Mouse (Mus musculus) MEL (cell line): Measurements from ENCODE around the gene D11Wsu47e. TPM values are rescaled to one million over a fixed set of nuclear protein-coding genes. Genes with fewer than 3 reads are reported as not detected.
A peak's percentile ranks its signal among the peaks of the same experiment; 100 is the strongest.

Experiments used
- DNase-seq: peaks from one replicate; pipeline ENCODE4 v3.0.0; 2011; ENCODE audit warnings: low read depth, low spot score
- H3K27ac ChIP-seq: 2 replicates; pipeline ENCODE4 v1.5.1; 2012; ENCODE audit warnings: low read depth, mild to moderate bottlenecking, control low read depth, low read length, moderate library complexity; ENCODE audit not compliant: control insufficient read depth
- H3K27me3 ChIP-seq, 2 experiments: fragments of 150-350 bp in 1 of 2; sonication (generic) in 1 of 2; 2 replicates each; pipeline ENCODE4 v1.6.1; 2012; ENCODE audit warnings: low read length in 2 of 2, mild to moderate bottlenecking in 2 of 2, improper control_type of control experiment in 1 of 2, moderate library complexity in 1 of 2; ENCODE audit not compliant: insufficient read depth in 2 of 2, control insufficient read depth in 1 of 2
- H3K36me3 ChIP-seq, 2 experiments: 2 replicates each; pipeline ENCODE4 v1.6.1; 2012 to 2014; ENCODE audit warnings: low read length in 2 of 2, improper control_type of control experiment in 1 of 2, inconsistent platforms in 1 of 2, mild to moderate bottlenecking in 1 of 2; ENCODE audit not compliant: insufficient read depth in 2 of 2, control insufficient read depth in 1 of 2
- H3K4me1 ChIP-seq, 2 experiments: fragments of 150-350 bp in 1 of 2; sonication (generic) in 1 of 2; 2 replicates each; pipeline ENCODE4 v1.6.1; 2012; ENCODE audit warnings: low read length in 2 of 2, improper control_type of control experiment in 1 of 2, mild to moderate bottlenecking in 1 of 2; ENCODE audit not compliant: insufficient read depth in 2 of 2, control insufficient read depth in 1 of 2
- H3K4me3 ChIP-seq, 2 experiments: fragments of 150-350 bp in 1 of 2; sonication (generic) in 1 of 2; 2 replicates each; pipeline ENCODE4 v1.5.1; 2012; ENCODE audit warnings: low read depth in 2 of 2, low read length in 2 of 2, mild to moderate bottlenecking in 2 of 2, moderate library complexity in 2 of 2, control low read depth in 1 of 2, improper control_type of control experiment in 1 of 2; ENCODE audit not compliant: control insufficient read depth in 1 of 2, insufficient read depth in 1 of 2
- H3K79me2 ChIP-seq: 2 replicates; pipeline ENCODE4 v1.6.1; 2012; ENCODE audit warnings: mild to moderate bottlenecking, low read length, moderate library complexity; ENCODE audit not compliant: control insufficient read depth, poor library complexity, insufficient read depth
- H3K9ac ChIP-seq: 2 replicates; pipeline ENCODE4 v1.6.1; 2012; ENCODE audit warnings: low read depth, mild to moderate bottlenecking, control low read depth, low read length, moderate library complexity; ENCODE audit not compliant: control insufficient read depth, poor library complexity, severe bottlenecking
- H3K9me3 ChIP-seq: fragments of 150-350 bp; sonication (generic); replicated peaks from 2 replicates; pipeline ENCODE4 v1.6.1; 2012; ENCODE audit warnings: mild to moderate bottlenecking, low read length, improper control_type of control experiment, moderate library complexity; ENCODE audit not compliant: insufficient read depth
- CHD1 ChIP-seq: IDR thresholded peaks from 2 replicates; pipeline ENCODE4 v1.6.1; 2012; ENCODE audit warnings: low read depth, mild to moderate bottlenecking, inconsistent platforms, low read length, improper control_type of control experiment
- CTCF ChIP-seq, 3 experiments: IDR thresholded peaks in 2 of 3; conservative IDR thresholded peaks in 1 of 3; 2 replicates each; pipeline ENCODE4 v1.5.1; 2011 to 2012; ENCODE audit warnings: low read length in 3 of 3, low read depth in 2 of 3, mild to moderate bottlenecking in 2 of 3, improper control_type of control experiment in 1 of 3, inconsistent platforms in 1 of 3, mixed read lengths in 1 of 3, moderate library complexity in 1 of 3; ENCODE audit not compliant: control insufficient read depth in 1 of 3, insufficient read depth in 1 of 3, poor library complexity in 1 of 3, severe bottlenecking in 1 of 3
- E2F4 ChIP-seq: IDR thresholded peaks from 2 replicates; pipeline ENCODE4 v1.6.1; 2011; ENCODE audit warnings: low read depth, low read length, improper control_type of control experiment, borderline replicate concordance
- ELF1 ChIP-seq: IDR thresholded peaks from 2 replicates; pipeline ENCODE4 v1.6.1; 2014; ENCODE audit warnings: low read depth, mild to moderate bottlenecking, inconsistent platforms, low read length, improper control_type of control experiment, moderate library complexity
- GABPA ChIP-seq: IDR thresholded peaks from 2 replicates; pipeline ENCODE4 v1.6.1; 2012; ENCODE audit warnings: low read depth, mild to moderate bottlenecking, inconsistent platforms, low read length, improper control_type of control experiment, moderate library complexity
- GATA1 ChIP-seq: IDR thresholded peaks from 2 replicates; pipeline ENCODE4 v1.6.1; 2011; ENCODE audit warnings: low read depth, low read length, improper control_type of control experiment
- MAFK ChIP-seq: IDR thresholded peaks from 2 replicates; pipeline ENCODE4 v1.6.1; 2011; ENCODE audit warnings: low read depth, mild to moderate bottlenecking, low read length, improper control_type of control experiment, borderline replicate concordance
- MAZ ChIP-seq: IDR thresholded peaks from 2 replicates; pipeline ENCODE4 v1.6.1; 2012; ENCODE audit warnings: low read depth, mild to moderate bottlenecking, inconsistent platforms, low read length, improper control_type of control experiment
- MXI1 ChIP-seq: IDR thresholded peaks from 2 replicates; pipeline ENCODE4 v1.6.1; 2011; ENCODE audit warnings: mild to moderate bottlenecking, low read depth, low read length, improper control_type of control experiment
- MYB ChIP-seq: IDR thresholded peaks from 2 replicates; pipeline ENCODE4 v1.6.1; 2011; ENCODE audit warnings: mild to moderate bottlenecking, low read depth, low read length, improper control_type of control experiment
- POLR2A ChIP-seq, 2 experiments: IDR thresholded peaks; 2 replicates each; pipeline ENCODE4 v1.6.1; 2011 to 2012; ENCODE audit warnings: low read length in 2 of 2, mild to moderate bottlenecking in 2 of 2, control low read depth in 1 of 2, improper control_type of control experiment in 1 of 2, low read depth in 1 of 2, moderate library complexity in 1 of 2; ENCODE audit not compliant: control insufficient read depth in 1 of 2, insufficient read depth in 1 of 2, poor library complexity in 1 of 2
- POLR2AphosphoS2 ChIP-seq: IDR thresholded peaks from 2 replicates; pipeline ENCODE4 v1.6.1; 2011; ENCODE audit warnings: low read length, improper control_type of control experiment
- RAD21 ChIP-seq: IDR thresholded peaks from 2 replicates; pipeline ENCODE4 v1.6.1; 2011; ENCODE audit warnings: mild to moderate bottlenecking, low read depth, low read length, improper control_type of control experiment
- RCOR1 ChIP-seq: IDR thresholded peaks from 2 replicates; pipeline ENCODE4 v1.6.1; 2012; ENCODE audit warnings: low read depth, mild to moderate bottlenecking, inconsistent platforms, low read length, improper control_type of control experiment
- SIN3A ChIP-seq: IDR thresholded peaks from 2 replicates; pipeline ENCODE4 v1.6.1; 2012; ENCODE audit warnings: low read length, improper control_type of control experiment, inconsistent platforms
- SMC3 ChIP-seq: IDR thresholded peaks from 2 replicates; pipeline ENCODE4 v1.6.1; 2011; ENCODE audit warnings: low read depth, low read length, improper control_type of control experiment
- TAL1 ChIP-seq: IDR thresholded peaks from 2 replicates; pipeline ENCODE4 v1.6.1; 2012; ENCODE audit warnings: mild to moderate bottlenecking, inconsistent platforms, low read length, moderate library complexity, mixed read lengths
- TBP ChIP-seq: IDR thresholded peaks from 2 replicates; pipeline ENCODE4 v1.8.0; 2011; ENCODE audit warnings: low read depth, low read length, improper control_type of control experiment
- TCF12 ChIP-seq: IDR thresholded peaks from 2 replicates; pipeline ENCODE4 v1.6.1; 2014; ENCODE audit warnings: low read depth, mild to moderate bottlenecking, inconsistent platforms, low read length, improper control_type of control experiment, moderate library complexity
- UBTF ChIP-seq: IDR thresholded peaks from 2 replicates; pipeline ENCODE4 v1.6.1; 2012; ENCODE audit warnings: low read depth, mild to moderate bottlenecking, inconsistent platforms, low read length, improper control_type of control experiment, moderate library complexity, borderline replicate concordance; ENCODE audit not compliant: insufficient read depth
- USF2 ChIP-seq, 2 experiments: IDR thresholded peaks; 2 replicates each; pipeline ENCODE4 v1.6.1; 2011 to 2012; ENCODE audit warnings: improper control_type of control experiment in 2 of 2, low read length in 2 of 2, borderline replicate concordance in 1 of 2, inconsistent platforms in 1 of 2, low read depth in 1 of 2, mild to moderate bottlenecking in 1 of 2; ENCODE audit not compliant: insufficient read depth in 1 of 2
- ZC3H11A ChIP-seq: IDR thresholded peaks from 2 replicates; pipeline ENCODE4 v1.6.1; 2012; ENCODE audit warnings: low read depth, mild to moderate bottlenecking, inconsistent platforms, low read length, improper control_type of control experiment
- polyA plus RNA-seq, 2 experiments: library from polyadenylated mRNA; stranded (reverse) in 1 of 2; unstranded in 1 of 2; fragments of >175 nt in 1 of 2; fragments of >200 nt in 1 of 2; gene quantifications; 2 replicates each; pipeline versions ENCODE4 v1.2.1 to v1.2.4; 2012; ENCODE audit warnings: low replicate concordance in 2 of 2, low read depth in 1 of 2; ENCODE audit not compliant: insufficient read length in 2 of 2, insufficient read depth in 1 of 2, missing spikeins in 1 of 2
- total RNA-seq: library from RNA; depleted of rRNA; stranded (reverse); fragments of 300-350 nt; gene quantifications from 2 replicates; pipeline ENCODE4 v1.2.3, GENCODE M21; 2012

The D11Wsu47e gene
- total and polyA plus RNA-seq, 3 experiments = 25.0 to 40.6 TPM; not detected in 1

DNA sequence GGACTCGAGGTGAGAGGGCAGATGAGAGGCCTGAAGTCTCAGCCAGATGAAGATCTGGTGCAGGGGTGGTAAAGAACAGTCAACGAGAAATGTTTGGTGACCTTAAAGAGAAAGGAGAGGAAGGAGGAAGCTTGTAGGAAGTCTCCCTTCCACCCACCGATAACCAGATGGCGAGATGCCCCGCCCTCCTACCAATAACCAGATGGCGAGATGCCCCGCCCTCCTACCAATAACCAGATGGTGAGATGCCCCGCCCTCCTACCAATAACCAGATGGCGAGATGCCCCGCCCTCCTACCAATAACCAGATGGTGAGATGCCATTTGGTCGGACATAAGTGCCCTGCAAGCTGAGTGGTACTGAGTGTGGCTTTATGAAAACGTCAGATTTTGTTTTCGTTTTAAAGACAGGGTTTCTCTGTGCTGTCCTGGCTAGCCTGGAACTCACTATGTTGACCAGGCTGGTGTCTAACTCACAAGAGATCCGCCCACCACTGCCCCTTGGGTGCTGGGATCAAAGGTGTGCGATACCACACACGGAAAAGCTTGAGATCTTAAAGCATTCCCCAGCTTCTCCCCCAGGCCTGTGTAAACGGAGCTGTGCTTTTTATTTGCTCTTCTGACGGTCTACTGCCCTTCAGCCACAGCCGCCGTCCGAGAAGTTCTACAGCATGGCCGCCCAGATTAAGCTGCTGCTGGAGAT lies 32.9 kb upstream of the D11Wsu47e start:
- no peak for TF ChIP-seq SIN3A
- TF ChIP-seq CHD1 = no peak
- TF ChIP-seq ZC3H11A = no peak
- 0 out of 2 replicates have a peak, but pooled peaks have one; percentile 17 for TF ChIP-seq TAL1
- TF ChIP-seq, all 39 proteins: peak for 1
- H3K79me2 ChIP-seq = peaks cover 11% of the 10 kb centered on the region
- H3K9ac ChIP-seq = no peak overlapping the region
- no peaks in the 10 kb centered on the region for H3K27me3 ChIP-seq
- peak overlapping the region; percentile 31; the same call in 1 of the 2 replicates for H3K27ac ChIP-seq
- no peaks in the 10 kb centered on the region for H3K9me3 ChIP-seq
- DNase-seq = peak; percentile 45
- H3K36me3 ChIP-seq = peaks cover 7 to 18% of the 10 kb centered on the region in 2 experiments; a peak in 3 of 4 replicates
- peaks cover 7 to 24% of the 10 kb centered on the region in 2 experiments for H3K4me1 ChIP-seq
- no peak overlapping the region; a peak in 1 of 4 replicates for H3K4me3 ChIP-seq

DNA sequence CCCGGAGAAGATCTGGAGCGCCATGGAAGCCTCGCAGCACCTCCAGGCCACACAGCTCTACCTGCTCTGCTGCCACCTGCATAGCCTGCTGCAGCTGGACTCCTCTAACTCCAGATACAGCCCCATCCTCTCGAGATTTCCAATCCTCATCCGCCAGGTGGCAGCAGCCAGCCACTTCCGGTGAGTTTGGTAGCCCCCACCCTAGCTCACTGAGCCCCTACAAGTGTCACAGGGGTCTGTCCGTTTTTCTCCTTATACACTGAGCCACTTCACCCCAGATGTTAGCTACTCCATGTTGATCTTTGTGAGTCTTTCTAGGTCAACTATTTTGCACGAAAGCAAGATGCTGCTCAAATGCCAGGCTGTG lies 32.3 kb upstream of the D11Wsu47e start:
- Histone ChIP-seq H3K27ac (no peak overlapping the region), H3K4me1 (peaks cover 7 to 24% of the 10 kb centered on the region in 2 experiments), H3K36me3 (peaks cover 9 to 18% of the 10 kb centered on the region in 2 experiments; a peak in 3 of 4 replicates), H3K79me2 (peaks cover 11% of the 10 kb centered on the region), H3K9ac (no peak overlapping the region), H3K9me3 (no peaks in the 10 kb centered on the region), H3K27me3 (no peaks in the 10 kb centered on the region), H3K4me3 (no peak overlapping the region)
- TF ChIP-seq CTCF (IDR thresholded peaks at IDR 0.05 in 2 of 3, conservative IDR thresholded peaks at IDR 0.05 in 1 of 3; ENCODE audit: control insufficient read depth in 1 of 3, insufficient read depth in 1 of 3, low read depth in 2 of 3, low read length in 3 of 3, poor library complexity in 1 of 3, severe bottlenecking in 1 of 3) (peak in 2 of 3 experiments; percentile 18 to 47; a peak in 4 of 6 replicates), USF2 (IDR thresholded peaks at IDR 0.05; ENCODE audit: borderline replicate concordance in 1 of 2, insufficient read depth in 1 of 2, low read depth in 1 of 2, low read length in 2 of 2) (no peak)
- no peak for DNase-seq

DNA sequence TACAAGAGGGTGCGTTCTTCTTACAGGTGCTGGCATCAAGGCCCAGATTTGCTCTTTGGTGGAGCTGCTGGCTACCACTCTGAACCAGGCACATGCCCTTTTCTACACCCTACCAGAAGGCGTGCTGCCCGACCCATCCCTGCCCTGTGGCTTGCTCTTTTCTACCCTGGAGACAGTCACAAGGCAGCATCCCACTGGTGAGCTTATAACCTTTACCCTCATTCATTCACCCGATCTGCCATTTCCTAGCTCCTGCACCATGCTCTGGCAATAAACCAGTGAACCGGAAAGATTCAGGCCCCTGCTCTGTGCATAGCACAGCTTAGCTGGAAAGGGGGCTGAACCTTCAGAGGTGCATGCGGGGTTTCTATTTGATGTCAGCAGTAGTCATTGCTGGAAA lies 31.7 kb upstream of the D11Wsu47e start:
- Histone ChIP-seq H3K4me3 (no peak overlapping the region), H3K9ac (no peak overlapping the region), H3K79me2 (peaks cover 11% of the 10 kb centered on the region), H3K27me3 (no peaks in the 10 kb centered on the region), H3K4me1 (peaks cover 7 to 24% of the 10 kb centered on the region in 2 experiments), H3K27ac (no peak overlapping the region), H3K36me3 (peaks cover 12 to 18% of the 10 kb centered on the region in 2 experiments; a peak in 3 of 4 replicates), H3K9me3 (no peaks in the 10 kb centered on the region)
- TF ChIP-seq GABPA (no peak), SIN3A (no peak), POLR2A (IDR thresholded peaks at IDR 0.05; ENCODE audit: control insufficient read depth in 1 of 2, insufficient read depth in 1 of 2, low read depth in 1 of 2, low read length in 2 of 2, poor library complexity in 1 of 2) (no peak), E2F4 (no peak), GATA1 (no peak), POLR2AphosphoS2 (no peak), UBTF (no peak), CTCF (IDR thresholded peaks at IDR 0.05 in 2 of 3, conservative IDR thresholded peaks at IDR 0.05 in 1 of 3; ENCODE audit: control insufficient read depth in 1 of 3, insufficient read depth in 1 of 3, low read depth in 2 of 3, low read length in 3 of 3, poor library complexity in 1 of 3, severe bottlenecking in 1 of 3) (no peak), TCF12 (no peak), MXI1 (no peak), RCOR1 (no peak), RAD21 (no peak), TAL1 (no peak), MAFK (no peak), ELF1 (no peak), SMC3 (no peak), MYB (no peak), MAZ (no peak), ZC3H11A (no peak), TBP (no peak)
- no peak for DNase-seq
